Mouse (Mus musculus): ENCODE measurements at regions not wholly inside any gene's neighbourhood (a gene's known extent, or its start where the extent isn't known, plus 50 kb on each side); places are given as distances from the start of the nearest gene placed in this dataset.

- in situ Hi-C loops (cut with MseI, MboI), result loop anchor here in 1 of 2 experiments (5.0 kb wide), 1 partner anchor 73 kb away; no protein-coding TSS in a partner anchor
These were observed 77.0 kb upstream of the Tbl1x start for GRCm38 (mm10) chrX:77433811-77434192.

- in situ Hi-C loops (cut with MseI, MboI), result no loop called here
These were observed 66.8 kb upstream of the Tbl1x start for GRCm38 (mm10) chrX:77443852-77444492.

GRCm38 (mm10) chrX:77446755-77447154 is 64.1 kb upstream of the Tbl1x start:
- in situ Hi-C loops (cut with MseI, MboI), result no loop called here

- in situ Hi-C loops (cut with MseI, MboI), result no loop called here
These were observed 58.7 kb upstream of the Tbl1x start for GRCm38 (mm10) chrX:77451977-77452675.
